Mouse (Mus musculus): ENCODE measurements around the gene Chchd10. TPM values are rescaled to one million over a fixed set of nuclear protein-coding genes. Genes with fewer than 3 reads are reported as not detected.

The Chchd10 gene
- polyA plus RNA-seq, 1 experiment from 2014 or later = 9.3 TPM

- H3K4me3 ChIP-seq (ENCODE audit: low read depth, low read length) = peak overlapping the region; percentile 38
- peak; percentile 55 for DNase-seq (ENCODE audit: low spot score)
- WGBS = 2% methylated on average over 22 of the region's 23 CpGs
- H3K4me1 ChIP-seq (replicated peaks; ENCODE audit: control insufficient read depth, insufficient read depth, low read length) = no peaks in the 10 kb centered on the region
- peak overlapping the region; percentile 55 for H3K9ac ChIP-seq (ENCODE audit: low read depth, low read length)
- no peak overlapping the region for H3K27ac ChIP-seq (ENCODE audit: low read depth, low read length)
- no peaks in the 10 kb centered on the region for H3K27me3 ChIP-seq (ENCODE audit: control insufficient read depth, insufficient read depth, low read length)
- peak overlapping the region; percentile 82 for H3K4me2 ChIP-seq (replicated peaks; ENCODE audit: low read depth, low read length)
- H3K9me3 ChIP-seq (ENCODE audit: control insufficient read depth, low read length) = no peaks in the 10 kb centered on the region
- no peaks in the 10 kb centered on the region for H3K36me3 ChIP-seq (ENCODE audit: control insufficient read depth, insufficient read depth, low read length)
- ATAC-seq (ENCODE audit: low FRiP score) = peak; percentile 80
Measured at GRCm38 (mm10) chr10:75950791-75951210, 17.9 kb downstream of the Chchd10 start.

DNA sequence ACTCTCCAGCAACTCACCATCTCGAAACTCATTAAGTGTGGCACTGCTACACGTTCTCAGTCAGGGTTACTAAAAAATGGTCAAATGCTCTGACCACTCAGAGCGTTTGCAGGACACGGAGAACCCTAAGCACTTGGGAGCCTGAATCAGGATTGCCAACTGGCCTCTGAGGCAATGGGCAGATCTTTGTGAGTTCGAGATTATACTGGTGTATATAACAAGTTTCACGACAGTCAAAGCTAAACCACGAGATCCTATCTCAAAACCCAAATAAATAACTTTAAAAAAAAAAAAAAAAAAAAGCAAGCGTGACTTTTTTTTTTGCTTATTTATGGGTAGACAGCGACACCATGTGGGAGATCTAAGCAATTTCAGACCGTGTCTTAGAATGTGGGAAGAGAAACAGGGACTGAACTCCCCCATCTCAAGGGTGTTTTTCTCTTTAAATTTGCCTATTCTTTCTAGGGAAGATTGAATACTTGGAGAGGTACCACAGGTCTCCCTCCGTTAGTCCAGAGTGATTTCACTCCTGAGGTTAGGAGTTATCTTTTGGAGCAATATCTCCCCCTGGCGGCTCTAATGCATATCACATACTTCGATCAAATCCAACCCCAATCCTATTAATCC, 18.6 kb downstream of the Chchd10 start:
- Histone ChIP-seq H3K4me1 (replicated peaks; ENCODE audit: control insufficient read depth, insufficient read depth, low read length) (no peaks in the 10 kb centered on the region), H3K9ac (ENCODE audit: low read depth, low read length) (peak overlapping the region; percentile 55; the same call in 1 of the 2 replicates), H3K4me2 (replicated peaks; ENCODE audit: low read depth, low read length) (peak overlapping the region; percentile 82), H3K4me3 (ENCODE audit: low read depth, low read length) (peak overlapping the region; percentile 38), H3K27ac (ENCODE audit: low read depth, low read length) (no peak overlapping the region), H3K9me3 (ENCODE audit: control insufficient read depth, low read length) (no peaks in the 10 kb centered on the region), H3K36me3 (ENCODE audit: control insufficient read depth, insufficient read depth, low read length) (no peaks in the 10 kb centered on the region), H3K27me3 (ENCODE audit: control insufficient read depth, insufficient read depth, low read length) (no peaks in the 10 kb centered on the region)
- peak; percentile 78 for DNase-seq (ENCODE audit: low spot score)
- ATAC-seq (ENCODE audit: low FRiP score) = peak; percentile 23
- WGBS = 5% methylated on average over 13 of the region's 13 CpGs

- H3K36me3 ChIP-seq (ENCODE audit: control insufficient read depth, insufficient read depth, low read length) = no peaks in the 10 kb centered on the region
- DNase-seq (ENCODE audit: low spot score) (peak; percentile 11), ATAC-seq (ENCODE audit: low FRiP score) (no peak)
- H3K27ac ChIP-seq (ENCODE audit: low read depth, low read length) = no peak within 1 kb of the TSS
- H3K9me3 ChIP-seq (ENCODE audit: control insufficient read depth, low read length) = no peaks in the 10 kb centered on the region
- H3K4me3 ChIP-seq (ENCODE audit: low read depth, low read length) = peak within 1 kb of the TSS; percentile 10; the same call in 1 of the 2 replicates
- H3K27me3 ChIP-seq (ENCODE audit: control insufficient read depth, insufficient read depth, low read length) = no peaks in the 10 kb centered on the region
- 35% methylated on average over 20 of the region's 20 CpGs for WGBS
- no peaks in the 10 kb centered on the region for H3K4me1 ChIP-seq (replicated peaks; ENCODE audit: control insufficient read depth, insufficient read depth, low read length)
- H3K4me2 ChIP-seq (replicated peaks; ENCODE audit: low read depth, low read length) = peak within 1 kb of the TSS; percentile 31; the same call in 1 of the 2 replicates
- H3K9ac ChIP-seq (ENCODE audit: low read depth, low read length) = no peak within 1 kb of the TSS
Measured at GRCm38 (mm10) chr10:75954381-75954811, 21.5 kb downstream of the Chchd10 start, which contains the start of gene Gm5134. Gene Gm5134 (plus strand): TSS chr10:75954514.

- H3K36me3 ChIP-seq (ENCODE audit: control insufficient read depth, insufficient read depth, low read length) = no peaks in the 10 kb centered on the region
- H3K4me1 ChIP-seq (replicated peaks; ENCODE audit: control insufficient read depth, insufficient read depth, low read length) = no peaks in the 10 kb centered on the region
- WGBS = 94% methylated on average over 10 of the region's 10 CpGs
- no peaks in the 10 kb centered on the region for H3K9me3 ChIP-seq (ENCODE audit: control insufficient read depth, low read length)
- no peaks in the 10 kb centered on the region for H3K27me3 ChIP-seq (ENCODE audit: control insufficient read depth, insufficient read depth, low read length)
- DNase-seq (ENCODE audit: low spot score) (no peak), ATAC-seq (ENCODE audit: low FRiP score) (no peak)
- no peak overlapping the region for H3K27ac ChIP-seq (ENCODE audit: low read depth, low read length)
- no peak overlapping the region for H3K9ac ChIP-seq (ENCODE audit: low read depth, low read length)
- no peak overlapping the region for H3K4me3 ChIP-seq (ENCODE audit: low read depth, low read length)
- H3K4me2 ChIP-seq (replicated peaks; ENCODE audit: low read depth, low read length) = no peak overlapping the region
Measured at GRCm38 (mm10) chr10:75973846-75974245, 40.9 kb downstream of the Chchd10 start.

DNA sequence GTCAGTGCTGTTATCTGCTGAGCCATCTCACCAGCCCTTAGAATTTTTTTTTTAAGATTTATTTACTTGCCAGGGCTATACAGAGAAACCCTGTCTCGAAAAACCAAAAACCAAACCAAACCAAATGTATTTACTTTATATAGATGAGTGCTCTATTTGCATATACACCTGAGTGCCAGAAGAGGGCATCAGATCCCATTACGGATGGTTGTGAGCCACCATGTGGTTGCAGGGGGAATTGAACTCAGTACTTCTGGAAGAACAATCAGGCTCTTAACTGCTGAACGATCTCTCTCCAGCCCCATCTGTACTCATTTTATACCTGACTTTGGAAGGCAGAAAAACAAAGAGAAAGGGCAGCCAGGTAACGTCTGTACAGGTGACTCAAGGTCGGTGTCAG, 42.3 kb downstream of the Chchd10 start:
- Histone ChIP-seq H3K27me3 (ENCODE audit: control insufficient read depth, insufficient read depth, low read length) (no peaks in the 10 kb centered on the region), H3K9me3 (ENCODE audit: control insufficient read depth, low read length) (no peaks in the 10 kb centered on the region), H3K4me1 (replicated peaks; ENCODE audit: control insufficient read depth, insufficient read depth, low read length) (no peaks in the 10 kb centered on the region), H3K4me3 (ENCODE audit: low read depth, low read length) (no peak overlapping the region), H3K27ac (ENCODE audit: low read depth, low read length) (no peak overlapping the region), H3K4me2 (replicated peaks; ENCODE audit: low read depth, low read length) (no peak overlapping the region), H3K36me3 (ENCODE audit: control insufficient read depth, insufficient read depth, low read length) (no peaks in the 10 kb centered on the region), H3K9ac (ENCODE audit: low read depth, low read length) (no peak overlapping the region)
- ATAC-seq (ENCODE audit: low FRiP score) (no peak), DNase-seq (ENCODE audit: low spot score) (no peak)
- 78% methylated on average over 5 of the region's 5 CpGs for WGBS

GRCm38 (mm10) chr10:75978119-75978834, 45.3 kb downstream of the Chchd10 start:
- no peaks in the 10 kb centered on the region for H3K4me1 ChIP-seq (replicated peaks; ENCODE audit: control insufficient read depth, insufficient read depth, low read length)
- ATAC-seq (ENCODE audit: low FRiP score) (no peak), DNase-seq (ENCODE audit: low spot score) (no peak)
- H3K9me3 ChIP-seq (ENCODE audit: control insufficient read depth, low read length) = no peaks in the 10 kb centered on the region
- no peak overlapping the region for H3K27ac ChIP-seq (ENCODE audit: low read depth, low read length)
- WGBS = 36% methylated on average over 10 of the region's 10 CpGs
- H3K27me3 ChIP-seq (ENCODE audit: control insufficient read depth, insufficient read depth, low read length) = no peaks in the 10 kb centered on the region
- no peaks in the 10 kb centered on the region for H3K36me3 ChIP-seq (ENCODE audit: control insufficient read depth, insufficient read depth, low read length)
- H3K9ac ChIP-seq (ENCODE audit: low read depth, low read length) = no peak overlapping the region
- no peak overlapping the region for H3K4me3 ChIP-seq (ENCODE audit: low read depth, low read length)
- H3K4me2 ChIP-seq (replicated peaks; ENCODE audit: low read depth, low read length) = no peak overlapping the region

DNA sequence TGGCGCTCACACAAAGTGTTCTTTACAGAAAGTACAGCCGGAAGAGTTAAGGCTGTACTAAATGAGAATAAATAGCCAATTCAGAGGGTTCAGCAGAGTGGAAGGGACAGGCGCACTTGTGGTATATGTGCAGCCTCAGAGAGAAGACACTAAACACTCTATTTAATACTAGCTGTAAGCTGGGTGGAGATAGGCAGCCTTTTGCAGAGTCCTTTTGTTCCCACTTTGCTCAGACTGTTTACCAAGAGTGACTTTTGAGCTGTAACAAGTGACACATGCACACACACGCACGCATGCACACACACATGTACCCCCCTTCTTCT, 45.9 kb downstream of the Chchd10 start:
- Histone ChIP-seq H3K27me3 (ENCODE audit: control insufficient read depth, insufficient read depth, low read length) (no peaks in the 10 kb centered on the region), H3K4me3 (ENCODE audit: low read depth, low read length) (no peak overlapping the region), H3K4me2 (replicated peaks; ENCODE audit: low read depth, low read length) (no peak overlapping the region), H3K9me3 (ENCODE audit: control insufficient read depth, low read length) (no peaks in the 10 kb centered on the region), H3K27ac (ENCODE audit: low read depth, low read length) (no peak overlapping the region), H3K36me3 (ENCODE audit: control insufficient read depth, insufficient read depth, low read length) (no peaks in the 10 kb centered on the region), H3K4me1 (replicated peaks; ENCODE audit: control insufficient read depth, insufficient read depth, low read length) (no peaks in the 10 kb centered on the region), H3K9ac (ENCODE audit: low read depth, low read length) (no peak overlapping the region)
- WGBS = 77% methylated on average over 5 of the region's 5 CpGs
- no peak for DNase-seq (ENCODE audit: low spot score)
- no peak for ATAC-seq (ENCODE audit: low FRiP score)

DNA sequence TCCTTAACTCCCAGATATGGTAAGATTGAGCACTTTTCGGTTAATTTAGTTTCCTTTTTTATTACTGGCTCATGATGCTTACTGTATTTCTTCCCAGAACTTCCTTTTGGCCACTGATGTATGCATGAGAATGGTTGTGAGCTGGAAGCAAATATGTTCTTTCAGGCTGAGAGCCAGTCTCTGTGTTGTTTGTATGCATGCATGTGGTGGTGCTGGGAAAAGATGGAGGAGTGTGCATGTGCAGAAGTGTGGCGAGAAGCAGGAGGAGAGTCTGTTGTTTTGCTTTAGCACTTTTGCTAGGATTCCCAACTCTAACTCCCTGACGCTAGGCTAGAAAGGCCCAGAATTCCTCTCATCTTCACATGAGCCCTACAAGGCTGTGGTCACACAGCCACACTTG, 46.5 kb downstream of the Chchd10 start:
- no peaks in the 10 kb centered on the region for H3K4me1 ChIP-seq (replicated peaks; ENCODE audit: control insufficient read depth, insufficient read depth, low read length)
- no peak overlapping the region for H3K4me3 ChIP-seq (ENCODE audit: low read depth, low read length)
- H3K27ac ChIP-seq (ENCODE audit: low read depth, low read length) = no peak overlapping the region
- H3K9ac ChIP-seq (ENCODE audit: low read depth, low read length) = no peak overlapping the region
- no peak for ATAC-seq (ENCODE audit: low FRiP score)
- H3K27me3 ChIP-seq (ENCODE audit: control insufficient read depth, insufficient read depth, low read length) = no peaks in the 10 kb centered on the region
- no peaks in the 10 kb centered on the region for H3K36me3 ChIP-seq (ENCODE audit: control insufficient read depth, insufficient read depth, low read length)
- no peaks in the 10 kb centered on the region for H3K9me3 ChIP-seq (ENCODE audit: control insufficient read depth, low read length)
- no peak for DNase-seq (ENCODE audit: low spot score)
- WGBS = 85% methylated on average over 3 of the region's 3 CpGs
- H3K4me2 ChIP-seq (replicated peaks; ENCODE audit: low read depth, low read length) = no peak overlapping the region

Data from hindbrain, embryonic 11.5 days (tissue).